Mouse (Mus musculus) brain, embryonic 18.5 days (tissue): ENCODE measurements around the gene Phlda1.

Experiments
- DNase-seq: peaks from one replicate; pipeline ENCODE4 v3.0.0-alpha.2; 2012; ENCODE audit warnings: low read depth, low spot score

Phlda1 gene

GRCm38 (mm10) chr10:111527613-111528012, 21.5 kb downstream of the Phlda1 start:
- DNase-seq = no peak

- no peak for DNase-seq
Measured at GRCm38 (mm10) chr10:111528283-111528682, 22.2 kb downstream of the Phlda1 start.

GRCm38 (mm10) chr10:111530398-111530797, 24.3 kb downstream of the Phlda1 start:
- DNase-seq = no peak

- DNase-seq = no peak
Measured at GRCm38 (mm10) chr10:111534691-111535090, 28.6 kb downstream of the Phlda1 start.

- no peak for DNase-seq
Measured at GRCm38 (mm10) chr10:111537410-111537809, 31.3 kb downstream of the Phlda1 start.

- no peak for DNase-seq
Measured at GRCm38 (mm10) chr10:111539724-111540324, 33.7 kb downstream of the Phlda1 start.

GRCm38 (mm10) chr10:111540678-111541077, 34.6 kb downstream of the Phlda1 start:
- DNase-seq = no peak

GRCm38 (mm10) chr10:111543106-111543505, 37.0 kb downstream of the Phlda1 start:
- DNase-seq = no peak

GRCm38 (mm10) chr10:111543781-111544260, 37.7 kb downstream of the Phlda1 start:
- DNase-seq = no peak

- DNase-seq = no peak
Measured at GRCm38 (mm10) chr10:111544311-111544710, 38.2 kb downstream of the Phlda1 start.

GRCm38 (mm10) chr10:111545648-111546047, 39.6 kb downstream of the Phlda1 start:
- DNase-seq = no peak

GRCm38 (mm10) chr10:111547881-111548372, 41.8 kb downstream of the Phlda1 start:
- DNase-seq = no peak

GRCm38 (mm10) chr10:111550075-111550695, 44.1 kb downstream of the Phlda1 start:
- no peak for DNase-seq

- DNase-seq = no peak
Measured at GRCm38 (mm10) chr10:111553695-111554094, 47.6 kb downstream of the Phlda1 start.

GRCm38 (mm10) chr10:111554651-111555050, 48.6 kb downstream of the Phlda1 start:
- DNase-seq = no peak

GRCm38 (mm10) chr10:111558211-111558610, 52.1 kb downstream of the Phlda1 start:
- DNase-seq = no peak
